Mouse (Mus musculus) myocyte (in vitro differentiated cells): ENCODE results near the gene 4930579G24Rik. TPM values are rescaled to one million over a fixed set of nuclear protein-coding genes. Genes with fewer than 3 reads are reported as not detected.

Experiments
- H3K27me3 ChIP-seq: one replicate; pipeline ENCODE4 v1.6.1; 2011; ENCODE audit not compliant: control insufficient read depth, insufficient read depth, insufficient read length
- H3K36me3 ChIP-seq: one replicate; pipeline ENCODE4 v1.6.1; 2011; ENCODE audit not compliant: control insufficient read depth, insufficient read depth
- H3K4me2 ChIP-seq: one replicate; pipeline ENCODE4 v1.6.1; 2011; ENCODE audit warnings: low read depth, control low read depth
- H3K4me3 ChIP-seq: one replicate; pipeline ENCODE4 v1.5.1; 2011; ENCODE audit warnings: mild to moderate bottlenecking, control low read depth, moderate library complexity
- H3K79me2 ChIP-seq: one replicate; pipeline ENCODE4 v1.6.1; 2011; ENCODE audit not compliant: control insufficient read depth, insufficient read depth
- H3ac ChIP-seq: one replicate; pipeline ENCODE4 v1.6.1; 2011; ENCODE audit not compliant: control insufficient read depth, insufficient read length
- CEBPB ChIP-seq: IDR thresholded peaks from 2 replicates; pipeline ENCODE4 v1.6.1; 2011; ENCODE audit warnings: mild to moderate bottlenecking, moderate library complexity; ENCODE audit not compliant: poor library complexity, insufficient read depth, severe bottlenecking
- E2F4 ChIP-seq: IDR thresholded peaks from one replicate; pipeline ENCODE4 v1.6.1; 2011; ENCODE audit warnings: mild to moderate bottlenecking, control low read depth, moderate library complexity; ENCODE audit not compliant: insufficient read depth
- MAX ChIP-seq: IDR thresholded peaks from one replicate; pipeline ENCODE4 v1.6.1; 2011; ENCODE audit warnings: low read depth, mild to moderate bottlenecking, control low read depth
- MYOD1 ChIP-seq, 3 experiments: IDR thresholded peaks; one replicate each; pipeline ENCODE4 v1.6.1; 2011; ENCODE audit warnings: control low read depth in 2 of 3, low read depth in 2 of 3, mild to moderate bottlenecking in 2 of 3, moderate library complexity in 1 of 3; ENCODE audit not compliant: insufficient read length in 2 of 3, control insufficient read depth in 1 of 3
- MYOG ChIP-seq, 3 experiments: IDR thresholded peaks; one replicate each; pipeline ENCODE4 v1.6.1; 2011; ENCODE audit warnings: control low read depth in 2 of 3, low read depth in 2 of 3, mild to moderate bottlenecking in 2 of 3; ENCODE audit not compliant: insufficient read length in 2 of 3, control insufficient read depth in 1 of 3, insufficient read depth in 1 of 3
- POLR2A ChIP-seq: IDR thresholded peaks from one replicate; pipeline ENCODE4 v1.6.1; 2011; ENCODE audit warnings: low read depth, mild to moderate bottlenecking, control low read depth, moderate library complexity; ENCODE audit not compliant: insufficient read length
- POLR2AphosphoS2 ChIP-seq: IDR thresholded peaks from one replicate; pipeline ENCODE4 v1.6.1; 2011; ENCODE audit warnings: low read depth, control low read depth; ENCODE audit not compliant: insufficient read length
- REST ChIP-seq: IDR thresholded peaks from one replicate; pipeline ENCODE4 v1.6.1; 2011; ENCODE audit warnings: mild to moderate bottlenecking, control low read depth, moderate library complexity; ENCODE audit not compliant: insufficient read depth, insufficient read length
- SRF ChIP-seq: IDR thresholded peaks from one replicate; pipeline ENCODE4 v1.6.1; 2011; ENCODE audit warnings: low read depth; ENCODE audit not compliant: control insufficient read depth, insufficient read length
- TCF12 ChIP-seq: IDR thresholded peaks from one replicate; pipeline ENCODE4 v1.6.1; 2011; ENCODE audit warnings: mild to moderate bottlenecking, control low read depth; ENCODE audit not compliant: poor library complexity, insufficient read depth, severe bottlenecking
- TCF3 ChIP-seq: IDR thresholded peaks from one replicate; pipeline ENCODE4 v1.6.1; 2011; ENCODE audit warnings: low read depth, control low read depth; ENCODE audit not compliant: insufficient read length
- USF1 ChIP-seq: IDR thresholded peaks from one replicate; pipeline ENCODE4 v1.6.1; 2011; ENCODE audit warnings: low read depth, mild to moderate bottlenecking, control low read depth, moderate library complexity
- polyA plus RNA-seq: library from polyadenylated mRNA; unstranded; fragments of >200 nt; fragmentation: generic; extraction: Trizol; gene quantifications from one replicate; pipeline ENCODE4 v1.2.1, GENCODE M21; 2012; ENCODE audit warnings: missing spikeins

4930579G24Rik gene
- polyA plus RNA-seq, 1 experiment = 3.6 TPM

- no peaks in the 10 kb centered on the region for H3K27me3 ChIP-seq
- peak within 1 kb of the TSS; percentile 66 for H3ac ChIP-seq
- H3K4me2 ChIP-seq = peak within 1 kb of the TSS; percentile 88
- TF ChIP-seq USF1 (no peak), TCF3 (no peak), REST (no peak), MYOG (IDR thresholded peaks at IDR 0.05; ENCODE audit: control insufficient read depth in 1 of 3, insufficient read depth in 1 of 3, insufficient read length in 2 of 3, low read depth in 2 of 3) (peak in 1 of 3 experiments; percentile 4), SRF (no peak), CEBPB (no peak), TCF12 (no peak), E2F4 (no peak), POLR2A (peak; percentile 92), MYOD1 (IDR thresholded peaks at IDR 0.05; ENCODE audit: control insufficient read depth in 1 of 3, insufficient read length in 2 of 3, low read depth in 2 of 3) (no peak), POLR2AphosphoS2 (peak; percentile 97), MAX (no peak)
- H3K4me3 ChIP-seq = peak within 1 kb of the TSS; percentile 94
- H3K36me3 ChIP-seq = peaks cover 24% of the 10 kb centered on the region
- peaks cover 42% of the 10 kb centered on the region for H3K79me2 ChIP-seq
Measured at GRCm38 (mm10) chr3:79590863-79591792, 37.8 kb upstream of the 4930579G24Rik start, which contains the start of gene Ppid. TSS of gene Ppid (plus strand) at chr3:79591342.

- Histone ChIP-seq H3K79me2 (peaks cover 47% of the 10 kb centered on the region), H3ac (peak overlapping the region; percentile 66), H3K27me3 (no peaks in the 10 kb centered on the region), H3K4me3 (peak overlapping the region; percentile 94), H3K36me3 (peaks cover 32% of the 10 kb centered on the region), H3K4me2 (peak overlapping the region; percentile 85)
- TF ChIP-seq USF1 (no peak), MYOG (IDR thresholded peaks at IDR 0.05; ENCODE audit: control insufficient read depth in 1 of 3, insufficient read depth in 1 of 3, insufficient read length in 2 of 3, low read depth in 2 of 3) (no peak), SRF (no peak), REST (no peak), E2F4 (no peak), TCF12 (no peak), TCF3 (no peak), CEBPB (no peak), POLR2AphosphoS2 (no peak), POLR2A (no peak), MAX (no peak), MYOD1 (IDR thresholded peaks at IDR 0.05; ENCODE audit: control insufficient read depth in 1 of 3, insufficient read length in 2 of 3, low read depth in 2 of 3) (no peak)
Measured at GRCm38 (mm10) chr3:79591793-79592471, 36.9 kb upstream of the 4930579G24Rik start.

GRCm38 (mm10) chr3:79595468-79595867 is 33.4 kb upstream of the 4930579G24Rik start:
- H3K4me3 ChIP-seq = no peak overlapping the region
- H3ac ChIP-seq = no peak overlapping the region
- H3K79me2 ChIP-seq = peaks cover 47% of the 10 kb centered on the region
- H3K36me3 ChIP-seq = peaks cover 61% of the 10 kb centered on the region
- no peaks in the 10 kb centered on the region for H3K27me3 ChIP-seq
- H3K4me2 ChIP-seq = no peak overlapping the region
- TF ChIP-seq MYOG (IDR thresholded peaks at IDR 0.05; ENCODE audit: control insufficient read depth in 1 of 3, insufficient read depth in 1 of 3, insufficient read length in 2 of 3, low read depth in 2 of 3) (no peak), TCF3 (no peak), USF1 (no peak), POLR2A (no peak), REST (no peak), E2F4 (no peak), CEBPB (no peak), TCF12 (no peak), MAX (no peak), SRF (no peak), MYOD1 (IDR thresholded peaks at IDR 0.05; ENCODE audit: control insufficient read depth in 1 of 3, insufficient read length in 2 of 3, low read depth in 2 of 3) (no peak), POLR2AphosphoS2 (no peak)

- TF ChIP-seq POLR2A = no peak
- TF ChIP-seq MYOD1 (IDR thresholded peaks at IDR 0.05; ENCODE audit: control insufficient read depth in 1 of 3, insufficient read length in 2 of 3, low read depth in 2 of 3) = no peak
- no peak for TF ChIP-seq CEBPB
- no peak for TF ChIP-seq MAX
- TF ChIP-seq E2F4 = no peak
- Histone ChIP-seq H3ac (no peak overlapping the region), H3K4me3 (no peak overlapping the region), H3K27me3 (no peaks in the 10 kb centered on the region), H3K79me2 (no peaks in the 10 kb centered on the region), H3K36me3 (peaks cover 44% of the 10 kb centered on the region), H3K4me2 (no peak overlapping the region)
Measured at GRCm38 (mm10) chr3:79609886-79610285, 19.0 kb upstream of the 4930579G24Rik start.
